Mouse (Mus musculus) liver, embryonic 14.5 days (tissue): Measurements from ENCODE around the gene Lman2l. TPM values are rescaled to one million over a fixed set of nuclear protein-coding genes. Genes with fewer than 3 reads are reported as not detected.

Source experiments
- ATAC-seq: fragments of 200-750 bp; cut with Nextera tagmentation; 2 replicates; pipeline ENCODE4 v1.8.0; 2017; ENCODE audit warnings: moderate number of reproducible peaks, mild to moderate bottlenecking, moderate library complexity; ENCODE audit not compliant: insufficient read depth
- DNase-seq, 3 experiments: peaks; one replicate each; pipeline ENCODE4 v3.0.0-alpha.2; 2012 to 2013; ENCODE audit warnings: low read depth in 3 of 3, low spot score in 3 of 3
- H3K27ac ChIP-seq: fragments of 300-500 bp; sonication (generic); 2 replicates; pipeline ENCODE4 v1.5.1; 2014; ENCODE audit warnings: moderate library complexity, mild to moderate bottlenecking, control low read depth, inconsistent platforms
- H3K27me3 ChIP-seq: fragments of 300-500 bp; sonication (generic); 2 replicates; pipeline ENCODE4 v1.6.1; 2014; ENCODE audit warnings: mild to moderate bottlenecking, low read length, moderate library complexity; ENCODE audit not compliant: control insufficient read depth, insufficient read depth
- H3K36me3 ChIP-seq: fragments of 300-500 bp; sonication (generic); replicated peaks from 2 replicates; pipeline ENCODE4 v1.6.1; 2014; ENCODE audit warnings: low read depth; ENCODE audit not compliant: control insufficient read depth, insufficient read depth
- H3K4me1 ChIP-seq, 2 experiments: fragments of 200-500 bp in 1 of 2; fragments of 300-500 bp in 1 of 2; sonication (generic) in 1 of 2; replicated peaks; 2 replicates each; pipeline ENCODE4 v1.6.1; 2012 to 2014; ENCODE audit warnings: antibody characterized with exemption in 1 of 2, inconsistent platforms in 1 of 2, low read length in 1 of 2; ENCODE audit not compliant: control insufficient read depth in 2 of 2, insufficient read depth in 2 of 2
- H3K4me2 ChIP-seq: fragments of 300-500 bp; sonication (generic); 2 replicates; pipeline ENCODE4 v1.6.1; 2014; ENCODE audit warnings: low read depth, mild to moderate bottlenecking, control low read depth, moderate library complexity
- H3K4me3 ChIP-seq, 2 experiments: fragments of 200-500 bp in 1 of 2; fragments of 300-500 bp in 1 of 2; sonication (generic) in 1 of 2; 2 replicates each; pipeline ENCODE4 v1.5.1; 2012 to 2014; ENCODE audit warnings: low read depth in 2 of 2, low read length in 2 of 2, mild to moderate bottlenecking in 2 of 2, control low read depth in 1 of 2, inconsistent platforms in 1 of 2, moderate library complexity in 1 of 2; ENCODE audit not compliant: insufficient read depth in 1 of 2
- H3K9ac ChIP-seq: fragments of 300-500 bp; sonication (generic); replicated peaks from 2 replicates; pipeline ENCODE4 v1.6.1; 2014; ENCODE audit warnings: mild to moderate bottlenecking, control low read depth, moderate library complexity
- H3K9me3 ChIP-seq: fragments of 300-500 bp; sonication (generic); 2 replicates; pipeline ENCODE4 v1.6.1; 2016; ENCODE audit warnings: low read length, mixed read lengths; ENCODE audit not compliant: control insufficient read depth
- CTCF ChIP-seq: IDR thresholded peaks from 2 replicates; pipeline ENCODE4 v1.5.1; 2016; ENCODE audit warnings: antibody characterized with exemption, low read depth, control low read depth
- EP300 ChIP-seq: IDR thresholded peaks from 2 replicates; pipeline ENCODE4 v1.6.1; 2016; ENCODE audit warnings: antibody characterized with exemption, low read depth
- WGBS: fragments of 180-500 bp; shearing (Covaris S2); extraction: QIAGEN DNeasy Blood & Tissue Kit; methylation state at CpG from one replicate; pipeline ENCODE4 v1.1.7; 2014; ENCODE audit not compliant: insufficient replicate concordance; 5-methylcytosine and 5-hydroxymethylcytosine counted together
- polyA plus RNA-seq, 2 experiments: library from polyadenylated mRNA; depleted of rRNA in 1 of 2; stranded (reverse) in 1 of 2; unstranded in 1 of 2; fragments of >200 nt; fragmentation: Nextera tagmentation in 1 of 2; extraction: Ambion mirVana in 1 of 2; gene quantifications; 2 replicates each; pipeline versions ENCODE4 v1.2.1 to v1.2.3; 2012 to 2014

The Lman2l gene
- polyA plus RNA-seq, 2 experiments, result 4.8 to 7.0 TPM

DNA sequence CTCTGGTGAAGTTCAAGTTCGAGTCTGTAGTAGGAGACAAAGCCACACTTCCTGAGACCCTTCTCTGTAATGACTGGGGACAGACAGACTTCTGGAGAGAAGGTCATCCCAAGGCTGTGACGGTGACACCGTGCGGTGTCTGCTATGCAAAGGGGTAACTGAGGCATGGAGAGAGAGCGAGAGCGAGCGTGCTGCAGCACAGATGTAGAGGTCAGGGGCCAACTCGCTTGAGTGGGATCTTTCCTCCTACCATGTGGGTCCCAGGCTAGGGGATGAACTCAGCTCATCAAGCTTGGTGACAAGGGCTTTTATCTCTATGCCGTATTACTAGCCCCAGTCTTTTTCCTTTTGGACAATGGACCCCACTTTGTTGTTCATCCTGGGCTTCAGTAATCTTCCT lies 42.0 kb upstream of the Lman2l start:
- ATAC-seq (no peak), DNase-seq (no peak)
- TF ChIP-seq CTCF (no peak), EP300 (no peak)
- no peaks in the 10 kb centered on the region for H3K36me3 ChIP-seq
- no peak overlapping the region for H3K27ac ChIP-seq
- WGBS, result 79% methylated on average over 9 of the region's 9 CpGs
- H3K4me3 ChIP-seq, result no peak overlapping the region
- H3K9ac ChIP-seq, result no peak overlapping the region
- no peaks in the 10 kb centered on the region for H3K9me3 ChIP-seq
- no peak overlapping the region for H3K4me2 ChIP-seq
- no peaks in the 10 kb centered on the region for H3K27me3 ChIP-seq
- H3K4me1 ChIP-seq, result peaks cover 0 to 2% of the 10 kb centered on the region in 2 experiments; a peak in 2 of 4 replicates

DNA sequence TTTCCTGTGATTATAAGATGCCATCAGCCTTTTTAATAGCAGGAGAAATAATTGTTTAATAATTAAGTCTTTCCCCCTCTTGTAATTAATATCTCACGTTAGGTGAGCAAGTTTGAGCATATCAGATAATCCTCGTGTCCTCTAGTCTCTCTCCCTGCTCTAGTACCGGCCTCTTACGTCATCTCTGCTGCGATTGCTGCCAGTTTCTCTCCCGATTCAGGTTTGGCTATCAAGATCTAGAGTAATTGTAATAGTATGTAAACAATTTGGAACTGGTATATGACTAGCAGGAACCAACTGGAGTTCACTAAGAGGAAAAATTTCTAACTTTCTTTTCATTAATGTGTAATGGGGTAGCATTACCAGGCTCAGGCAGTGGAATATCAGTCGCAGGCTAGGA lies 40.0 kb upstream of the Lman2l start:
- Histone ChIP-seq H3K4me3 (no peak overlapping the region), H3K9ac (no peak overlapping the region), H3K9me3 (no peaks in the 10 kb centered on the region), H3K4me1 (peaks cover 0 to 5% of the 10 kb centered on the region in 2 experiments; a peak in 2 of 4 replicates), H3K4me2 (no peak overlapping the region), H3K36me3 (no peaks in the 10 kb centered on the region), H3K27ac (no peak overlapping the region), H3K27me3 (no peaks in the 10 kb centered on the region)
- TF ChIP-seq CTCF, result no peak
- TF ChIP-seq EP300, result no peak
- no peak for DNase-seq
- no peak for ATAC-seq
- 59% methylated on average over 7 of the region's 7 CpGs for WGBS

GRCm38 (mm10) chr1:36483825-36484224 lies 38.8 kb upstream of the Lman2l start:
- DNase-seq, result no peak
- no peak overlapping the region for H3K9ac ChIP-seq
- 60% methylated on average over 4 of the region's 4 CpGs for WGBS
- no peak overlapping the region for H3K4me2 ChIP-seq
- no peaks in the 10 kb centered on the region for H3K27me3 ChIP-seq
- no peaks in the 10 kb centered on the region for H3K36me3 ChIP-seq
- no peak for TF ChIP-seq CTCF
- TF ChIP-seq EP300, result no peak
- no peak for ATAC-seq
- no peak overlapping the region for H3K27ac ChIP-seq
- no peaks in the 10 kb centered on the region for H3K9me3 ChIP-seq
- no peak overlapping the region for H3K4me3 ChIP-seq
- H3K4me1 ChIP-seq, result peaks cover 0 to 5% of the 10 kb centered on the region in 2 experiments; a peak in 2 of 4 replicates

GRCm38 (mm10) chr1:36479903-36480899 lies 35.1 kb upstream of the Lman2l start:
- no peak overlapping the region for H3K9ac ChIP-seq
- no peak overlapping the region for H3K4me3 ChIP-seq
- TF ChIP-seq CTCF (no peak), EP300 (no peak)
- H3K36me3 ChIP-seq, result no peaks in the 10 kb centered on the region
- H3K27me3 ChIP-seq, result no peaks in the 10 kb centered on the region
- H3K9me3 ChIP-seq, result no peaks in the 10 kb centered on the region
- DNase-seq (no peak), ATAC-seq (no peak)
- WGBS, result 71% methylated on average over 12 of the region's 12 CpGs
- no peak overlapping the region for H3K27ac ChIP-seq
- H3K4me1 ChIP-seq, result peaks cover 0 to 12% of the 10 kb centered on the region in 2 experiments; a peak in 3 of 4 replicates
- no peak overlapping the region for H3K4me2 ChIP-seq

DNA sequence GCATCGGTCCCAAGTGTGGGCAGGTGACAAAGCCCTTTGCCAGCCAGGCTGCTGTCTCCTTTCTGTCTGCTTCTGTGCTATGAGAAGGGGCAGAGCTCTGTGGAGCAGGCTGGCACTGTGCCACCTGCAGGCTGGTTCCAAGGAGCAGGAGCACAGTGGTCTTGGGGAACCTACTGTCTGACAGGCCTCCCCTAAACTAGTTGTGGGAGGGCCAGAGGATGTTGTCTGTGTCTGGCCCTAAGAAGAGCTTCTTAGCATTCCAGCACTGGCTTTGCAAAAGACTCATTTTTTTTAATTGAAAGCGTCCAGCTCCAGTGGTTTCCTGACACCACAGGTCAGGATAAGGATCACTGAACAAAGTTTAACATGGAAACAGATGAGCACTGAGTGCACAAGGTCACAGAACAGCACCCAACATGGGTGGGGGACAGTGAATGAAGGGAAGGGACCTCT lies 33.3 kb upstream of the Lman2l start:
- DNase-seq, result no peak
- ATAC-seq, result no peak
- Histone ChIP-seq H3K27ac (no peak overlapping the region), H3K27me3 (no peaks in the 10 kb centered on the region), H3K4me1 (peaks cover 0 to 19% of the 10 kb centered on the region in 2 experiments; a peak in 3 of 4 replicates), H3K4me2 (no peak overlapping the region), H3K36me3 (no peaks in the 10 kb centered on the region), H3K9ac (no peak overlapping the region), H3K9me3 (no peaks in the 10 kb centered on the region), H3K4me3 (no peak overlapping the region)
- TF ChIP-seq CTCF (no peak), EP300 (no peak)
- 73% methylated on average over 2 of the region's 2 CpGs for WGBS
